Mouse (Mus musculus): Measurements from ENCODE around the gene Cacng6. TPM values are rescaled to one million over a fixed set of nuclear protein-coding genes. Genes with fewer than 3 reads are reported as not detected.

Gene Cacng6
- 1.7 and 2.2 TPM in 2 replicates for polyA plus RNA-seq (2016; fragmentation: Nextera tagmentation; extraction: Ambion mirVana)

DNA sequence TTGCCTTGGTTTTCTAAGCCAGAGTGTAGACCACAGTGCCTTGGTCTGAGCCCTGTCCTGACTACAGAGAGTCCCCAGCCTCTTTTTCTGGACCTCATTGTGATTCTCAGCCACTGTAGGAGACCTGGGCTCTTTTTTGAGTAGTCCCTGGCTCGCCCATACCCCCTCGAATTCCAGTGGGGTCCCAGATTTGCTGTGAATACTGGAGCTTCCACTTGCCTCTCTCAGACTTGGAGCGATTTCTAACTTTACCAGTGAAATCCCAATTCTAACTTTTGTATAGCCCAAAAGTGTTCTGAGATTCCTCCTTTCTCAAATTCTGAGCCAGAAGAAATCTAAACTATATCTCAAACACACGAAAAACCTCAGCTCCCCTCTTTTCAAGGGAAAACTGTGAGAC, at the start of gene Cacng6:
Gene Cacng6, plus strand, starts transcription at position 301 of the 400 bp plus-strand sequence.
- H3K27me3 ChIP-seq, result peaks cover 44% of the 10 kb centered on the region
- H3K9ac ChIP-seq, result no peak within 1 kb of the TSS
- no peaks in the 10 kb centered on the region for H3K9me3 ChIP-seq
- 33% methylated on average over 4 of the region's 4 CpGs for WGBS
- H3K4me1 ChIP-seq, result no peaks in the 10 kb centered on the region
- peak within 1 kb of the TSS; percentile 43 for H3K4me2 ChIP-seq (replicated peaks)
- ATAC-seq (ENCODE audit: insufficient number of reproducible peaks, insufficient read depth, low FRiP score, low TSS enrichment), result no peak
- no peaks in the 10 kb centered on the region for H3K36me3 ChIP-seq
- H3K4me3 ChIP-seq, result peak within 1 kb of the TSS; percentile 14; the same call in 1 of the 2 replicates
- H3K27ac ChIP-seq, result no peak within 1 kb of the TSS

DNA sequence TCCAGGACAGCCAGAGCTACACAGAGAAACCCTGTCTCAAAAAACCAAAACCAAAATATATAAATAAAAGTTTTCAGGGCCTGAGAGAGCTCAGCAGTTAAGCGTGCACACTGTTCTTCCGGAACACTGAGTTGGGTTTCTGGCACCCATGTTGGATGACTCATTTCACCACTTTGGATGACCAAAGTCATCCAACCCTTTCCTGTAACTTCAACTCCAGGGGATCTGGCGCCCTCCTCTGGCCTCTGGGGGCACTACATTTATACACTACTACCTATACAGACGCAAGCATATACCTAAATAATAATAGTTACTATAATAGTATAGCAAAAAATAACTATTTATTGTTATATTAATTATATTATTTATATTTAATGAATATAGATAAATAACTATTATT, 47.2 kb upstream of the Cacng6 start:
- no peak for ATAC-seq (ENCODE audit: insufficient number of reproducible peaks, insufficient read depth, low FRiP score, low TSS enrichment)
- H3K9ac ChIP-seq, result no peak overlapping the region
- WGBS, result 46% methylated on average over 4 of the region's 4 CpGs

GRCm38 (mm10) chr7:3382123-3382522, 41.9 kb upstream of the Cacng6 start:
- no peaks in the 10 kb centered on the region for H3K27me3 ChIP-seq
- no peak for ATAC-seq (ENCODE audit: insufficient number of reproducible peaks, insufficient read depth, low FRiP score, low TSS enrichment)

More for the DNA sequence above, 47.2 kb upstream of the Cacng6 start:
- H3K4me3 ChIP-seq, result no peak overlapping the region
- H3K4me1 ChIP-seq, result no peaks in the 10 kb centered on the region
- H3K27me3 ChIP-seq, result no peaks in the 10 kb centered on the region
- H3K36me3 ChIP-seq, result no peaks in the 10 kb centered on the region
- no peaks in the 10 kb centered on the region for H3K9me3 ChIP-seq
- no peak overlapping the region for H3K4me2 ChIP-seq (replicated peaks)
- H3K27ac ChIP-seq, result no peak overlapping the region

GRCm38 (mm10) chr7:3384807-3385319, 39.1 kb upstream of the Cacng6 start:
- no peak for ATAC-seq (ENCODE audit: insufficient number of reproducible peaks, insufficient read depth, low FRiP score, low TSS enrichment)
- H3K4me1 ChIP-seq, result peaks cover 7% of the 10 kb centered on the region; the same call in 1 of the 2 replicates
- 86% methylated on average over 5 of the region's 5 CpGs for WGBS
- no peaks in the 10 kb centered on the region for H3K36me3 ChIP-seq
- no peak overlapping the region for H3K9ac ChIP-seq
- no peak overlapping the region for H3K4me3 ChIP-seq
- no peak overlapping the region for H3K4me2 ChIP-seq (replicated peaks)
- no peaks in the 10 kb centered on the region for H3K27me3 ChIP-seq
- H3K27ac ChIP-seq, result no peak overlapping the region
- H3K9me3 ChIP-seq, result no peaks in the 10 kb centered on the region

More at GRCm38 (mm10) chr7:3382123-3382522, 41.9 kb upstream of the Cacng6 start:
- Histone ChIP-seq H3K9ac (no peak overlapping the region), H3K4me3 (no peak overlapping the region), H3K4me2 (replicated peaks) (no peak overlapping the region), H3K9me3 (no peaks in the 10 kb centered on the region), H3K36me3 (no peaks in the 10 kb centered on the region), H3K4me1 (no peaks in the 10 kb centered on the region), H3K27ac (no peak overlapping the region)
- 78% methylated on average over 9 of the region's 9 CpGs for WGBS

GRCm38 (mm10) chr7:3386036-3386730, 37.8 kb upstream of the Cacng6 start:
- 80% methylated on average over 6 of the region's 6 CpGs for WGBS
- no peak overlapping the region for H3K9ac ChIP-seq
- no peaks in the 10 kb centered on the region for H3K36me3 ChIP-seq
- no peak overlapping the region for H3K4me3 ChIP-seq
- no peaks in the 10 kb centered on the region for H3K27me3 ChIP-seq
- no peak overlapping the region for H3K4me2 ChIP-seq (replicated peaks)
- ATAC-seq (ENCODE audit: insufficient number of reproducible peaks, insufficient read depth, low FRiP score, low TSS enrichment), result no peak
- peaks cover 9% of the 10 kb centered on the region; the same call in 1 of the 2 replicates for H3K4me1 ChIP-seq
- no peak overlapping the region for H3K27ac ChIP-seq
- no peaks in the 10 kb centered on the region for H3K9me3 ChIP-seq

DNA sequence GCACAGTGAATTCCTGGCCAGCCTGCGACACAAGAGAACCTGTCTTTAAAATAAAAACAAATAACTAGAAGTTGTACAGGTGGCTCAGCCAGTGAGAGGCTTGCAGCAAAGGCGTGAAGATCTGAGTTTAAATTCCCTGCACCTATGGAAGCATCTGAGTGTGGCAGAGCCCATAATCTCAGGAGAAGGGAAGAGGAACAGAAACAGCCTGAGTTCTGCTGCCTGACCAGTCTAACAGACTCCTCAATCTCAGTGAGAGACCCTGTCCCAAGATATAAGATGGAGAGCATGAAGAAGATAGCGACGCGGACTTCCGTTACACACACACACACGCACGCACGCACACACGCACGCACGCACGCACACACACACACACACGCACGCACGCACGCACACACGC, 36.2 kb upstream of the Cacng6 start:
- Histone ChIP-seq H3K27ac (no peak overlapping the region), H3K36me3 (no peaks in the 10 kb centered on the region), H3K27me3 (no peaks in the 10 kb centered on the region), H3K9me3 (no peaks in the 10 kb centered on the region), H3K9ac (no peak overlapping the region), H3K4me2 (replicated peaks) (peak overlapping the region; percentile 12; the same call in 1 of the 2 replicates), H3K4me1 (peaks cover 20% of the 10 kb centered on the region; the same call in 1 of the 2 replicates), H3K4me3 (no peak overlapping the region)
- no peak for ATAC-seq (ENCODE audit: insufficient number of reproducible peaks, insufficient read depth, low FRiP score, low TSS enrichment)
- 93% methylated on average over 18 of the region's 18 CpGs for WGBS

DNA sequence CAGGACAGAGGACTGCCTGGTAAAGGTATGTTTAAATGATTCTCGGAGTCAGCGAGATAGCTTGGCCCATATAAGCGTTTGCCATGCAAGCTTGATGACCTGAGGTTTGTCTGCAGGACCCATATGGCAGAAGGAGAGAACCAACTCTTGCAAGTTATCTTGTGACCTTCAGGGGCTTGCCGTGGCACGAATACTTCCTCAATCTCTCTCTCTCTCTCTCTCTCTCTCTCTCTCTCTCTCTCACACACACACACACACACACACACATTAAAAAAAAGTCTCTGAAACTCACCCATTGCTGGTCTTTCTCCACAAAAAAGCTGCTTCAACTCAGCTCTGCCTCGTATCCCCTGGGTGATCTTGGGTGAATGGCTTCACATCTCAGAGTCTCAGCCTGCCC, 35.1 kb upstream of the Cacng6 start:
- ATAC-seq (ENCODE audit: insufficient number of reproducible peaks, insufficient read depth, low FRiP score, low TSS enrichment), result no peak
- H3K9ac ChIP-seq, result no peak overlapping the region
- H3K4me3 ChIP-seq, result peak overlapping the region; percentile 13; the same call in 1 of the 2 replicates
- H3K4me1 ChIP-seq, result peaks cover 20% of the 10 kb centered on the region; the same call in 1 of the 2 replicates
- WGBS, result 61% methylated on average over 6 of the region's 6 CpGs
- 0 out of 2 replicates have a peak overlapping the region, but pooled peaks have one; percentile 19 for H3K27ac ChIP-seq
- peaks cover under 1% of the 10 kb centered on the region; the same call in 1 of the 2 replicates for H3K36me3 ChIP-seq
- H3K9me3 ChIP-seq, result no peaks in the 10 kb centered on the region
- peak overlapping the region; percentile 68 for H3K4me2 ChIP-seq (replicated peaks)
- no peaks in the 10 kb centered on the region for H3K27me3 ChIP-seq

GRCm38 (mm10) chr7:3389444-3390412, 34.3 kb upstream of the Cacng6 start:
- no peaks in the 10 kb centered on the region for H3K27me3 ChIP-seq
- peak overlapping the region; percentile 73 for H3K27ac ChIP-seq
- H3K4me3 ChIP-seq, result peak overlapping the region; percentile 41
- H3K9me3 ChIP-seq, result no peaks in the 10 kb centered on the region
- ATAC-seq (ENCODE audit: insufficient number of reproducible peaks, insufficient read depth, low FRiP score, low TSS enrichment), result no peak
- peaks cover 20% of the 10 kb centered on the region; the same call in 1 of the 2 replicates for H3K4me1 ChIP-seq
- peak overlapping the region; percentile 68 for H3K4me2 ChIP-seq (replicated peaks)
- H3K9ac ChIP-seq, result no peak overlapping the region
- H3K36me3 ChIP-seq, result peaks cover 8% of the 10 kb centered on the region
- 3% methylated on average over 16 of the region's 17 CpGs for WGBS

GRCm38 (mm10) chr7:3390413-3391080, 33.4 kb upstream of the Cacng6 start, which contains the start of gene Cacng8:
Cacng8 (plus strand) TSS chr7:3390683.
- Histone ChIP-seq H3K36me3 (peaks cover 10% of the 10 kb centered on the region), H3K27ac (peak within 1 kb of the TSS; percentile 73), H3K4me3 (peak within 1 kb of the TSS; percentile 41), H3K4me1 (peaks cover 20% of the 10 kb centered on the region; the same call in 1 of the 2 replicates), H3K9me3 (no peaks in the 10 kb centered on the region), H3K9ac (peak within 1 kb of the TSS; percentile 57), H3K4me2 (replicated peaks) (peak within 1 kb of the TSS; percentile 68), H3K27me3 (no peaks in the 10 kb centered on the region)
- WGBS, result 0% methylated on average over 7 of the region's 7 CpGs
- 0 out of 2 replicates have a peak, but pooled peaks have one; percentile 58 for ATAC-seq (ENCODE audit: insufficient number of reproducible peaks, insufficient read depth, low FRiP score, low TSS enrichment)

DNA sequence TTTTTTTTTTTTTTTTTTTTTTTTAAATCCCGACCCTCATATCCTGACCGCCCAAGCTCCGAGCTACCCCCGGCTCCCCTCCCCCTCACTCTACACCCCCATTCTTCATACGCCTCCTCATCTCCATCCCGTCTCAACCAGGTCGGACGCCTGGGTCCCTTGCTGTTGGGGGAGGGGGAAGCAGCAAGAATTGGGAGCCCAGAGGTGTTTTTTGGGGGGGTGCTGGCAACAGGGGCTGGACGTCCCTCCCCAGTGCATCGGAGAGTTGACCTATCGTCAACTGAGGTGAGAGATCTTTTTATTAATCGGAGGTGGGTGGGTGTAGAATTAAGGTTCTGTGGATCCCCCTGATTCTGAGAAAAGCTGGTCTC, 32.9 kb upstream of the Cacng6 start:
- 5% methylated on average over 12 of the region's 12 CpGs for WGBS
- Histone ChIP-seq H3K9me3 (no peaks in the 10 kb centered on the region), H3K4me1 (peaks cover 20% of the 10 kb centered on the region; the same call in 1 of the 2 replicates), H3K36me3 (peaks cover 10% of the 10 kb centered on the region), H3K9ac (peak overlapping the region; percentile 57), H3K27ac (peak overlapping the region; percentile 54; the same call in 1 of the 2 replicates), H3K27me3 (no peaks in the 10 kb centered on the region), H3K4me2 (replicated peaks) (peak overlapping the region; percentile 68), H3K4me3 (peak overlapping the region; percentile 41)
- no peak for ATAC-seq (ENCODE audit: insufficient number of reproducible peaks, insufficient read depth, low FRiP score, low TSS enrichment)

GRCm38 (mm10) chr7:3391809-3392208, 32.2 kb upstream of the Cacng6 start:
- 0 out of 2 replicates have a peak overlapping the region, but pooled peaks have one; percentile 29 for H3K9ac ChIP-seq
- no peaks in the 10 kb centered on the region for H3K27me3 ChIP-seq
- H3K27ac ChIP-seq, result no peak overlapping the region
- H3K4me3 ChIP-seq, result peak overlapping the region; percentile 41
- H3K4me1 ChIP-seq, result peaks cover 20% of the 10 kb centered on the region; the same call in 1 of the 2 replicates
- H3K4me2 ChIP-seq (replicated peaks), result peak overlapping the region; percentile 68
- 13% methylated on average over 4 of the region's 4 CpGs for WGBS
- H3K9me3 ChIP-seq, result no peaks in the 10 kb centered on the region
- H3K36me3 ChIP-seq, result peaks cover 10% of the 10 kb centered on the region
- ATAC-seq (ENCODE audit: insufficient number of reproducible peaks, insufficient read depth, low FRiP score, low TSS enrichment), result no peak
